Mouse (Mus musculus) kidney, adult 18-20 months (tissue): ENCODE results near the gene Cldn2.
"Not testable (repeated sequence)": the region's sequence is repeated elsewhere in the genome, so short reads cannot be mapped to it uniquely, and the experiment has no call there.

Experiments
- DNase-seq: peaks from one replicate; pipeline ENCODE4 v3.0.0; 2021

Cldn2 gene

DNA sequence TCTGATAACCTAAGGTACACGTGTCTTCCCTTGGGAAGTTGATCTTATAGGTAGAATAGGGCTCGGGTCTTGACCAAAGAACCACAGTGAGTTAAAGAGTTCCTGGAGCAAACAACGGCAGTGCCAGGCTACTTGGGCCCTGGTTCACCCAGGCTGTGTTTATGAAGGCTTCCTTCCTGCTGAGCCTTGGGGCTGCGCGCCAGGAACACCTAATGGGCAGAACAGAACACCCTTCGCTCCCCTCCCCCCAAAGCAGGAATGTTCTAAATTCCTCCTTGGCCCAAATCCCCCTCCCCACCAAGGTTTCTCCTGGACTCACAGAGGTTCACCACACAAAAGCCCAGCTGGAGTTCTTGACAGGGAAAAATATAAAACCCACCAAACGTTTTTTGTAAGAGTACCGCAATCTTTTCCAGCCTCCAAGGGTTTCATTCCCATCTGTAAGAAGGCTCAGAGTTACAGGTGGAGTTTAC, at the start of gene Cldn2:
Gene Cldn2, plus strand, starts transcription at position 423 of the 473 bp plus-strand sequence.
- DNase-seq, result peak; percentile 37

DNA sequence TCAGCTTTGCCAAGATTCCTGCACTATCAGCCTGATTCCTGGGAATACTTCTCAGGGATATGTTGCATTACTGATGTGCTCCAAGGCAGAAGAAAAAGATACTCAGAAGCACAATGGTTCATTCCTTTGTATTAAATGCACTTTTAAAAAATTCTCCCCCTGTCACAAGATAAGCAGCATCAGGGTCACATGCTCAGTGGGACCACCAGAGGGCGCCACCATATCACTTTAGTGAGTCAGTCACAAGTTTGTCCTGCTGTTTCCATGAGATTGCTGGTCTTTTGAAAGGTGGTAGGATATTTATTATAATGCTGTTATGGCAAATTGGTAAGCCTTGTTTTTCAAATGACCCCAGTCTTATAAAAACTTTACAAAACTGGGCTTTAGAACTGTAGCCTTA, 48.8 kb upstream of the Cldn2 start:
- DNase-seq, result peak; percentile 43

DNA sequence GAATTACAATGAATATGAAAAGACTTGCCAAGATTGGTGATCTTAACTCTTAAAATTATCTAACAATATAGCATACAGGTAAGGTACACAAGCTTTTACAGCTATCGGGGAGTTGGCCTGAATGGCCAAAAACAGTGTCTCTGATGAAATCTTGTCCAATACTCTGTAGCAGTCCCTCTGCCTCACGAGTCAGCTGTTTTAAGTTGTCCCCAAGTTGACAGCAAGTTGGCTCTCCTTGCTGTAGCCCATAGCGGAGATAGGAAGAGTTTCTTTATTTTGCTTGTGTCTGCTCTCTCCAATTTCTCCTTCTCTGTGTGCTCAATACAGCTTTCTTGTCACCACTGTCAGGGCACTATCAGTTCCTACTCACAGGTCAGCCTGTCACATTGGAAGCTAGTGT, 42.0 kb upstream of the Cldn2 start:
- not testable (repeated sequence) for DNase-seq

DNA sequence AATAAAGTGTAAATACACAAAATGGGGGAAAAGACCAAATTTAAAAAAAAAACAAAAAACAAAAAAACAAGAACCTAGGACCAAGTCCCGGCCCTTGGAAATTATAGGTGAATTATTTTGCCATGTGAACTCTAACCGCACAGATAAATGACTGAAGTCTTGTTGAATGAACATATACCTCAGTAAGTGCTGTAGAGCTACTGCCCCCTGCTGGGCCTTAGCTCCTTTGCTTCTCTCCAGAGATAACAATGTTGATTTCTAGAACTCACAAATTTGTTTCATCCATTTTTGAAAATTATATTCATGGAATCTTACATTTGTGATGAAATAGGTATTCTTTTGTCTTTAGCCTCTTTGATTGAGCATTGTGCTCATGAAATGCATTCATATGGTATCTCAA, 38.1 kb upstream of the Cldn2 start:
- DNase-seq, result peak; percentile 36

DNA sequence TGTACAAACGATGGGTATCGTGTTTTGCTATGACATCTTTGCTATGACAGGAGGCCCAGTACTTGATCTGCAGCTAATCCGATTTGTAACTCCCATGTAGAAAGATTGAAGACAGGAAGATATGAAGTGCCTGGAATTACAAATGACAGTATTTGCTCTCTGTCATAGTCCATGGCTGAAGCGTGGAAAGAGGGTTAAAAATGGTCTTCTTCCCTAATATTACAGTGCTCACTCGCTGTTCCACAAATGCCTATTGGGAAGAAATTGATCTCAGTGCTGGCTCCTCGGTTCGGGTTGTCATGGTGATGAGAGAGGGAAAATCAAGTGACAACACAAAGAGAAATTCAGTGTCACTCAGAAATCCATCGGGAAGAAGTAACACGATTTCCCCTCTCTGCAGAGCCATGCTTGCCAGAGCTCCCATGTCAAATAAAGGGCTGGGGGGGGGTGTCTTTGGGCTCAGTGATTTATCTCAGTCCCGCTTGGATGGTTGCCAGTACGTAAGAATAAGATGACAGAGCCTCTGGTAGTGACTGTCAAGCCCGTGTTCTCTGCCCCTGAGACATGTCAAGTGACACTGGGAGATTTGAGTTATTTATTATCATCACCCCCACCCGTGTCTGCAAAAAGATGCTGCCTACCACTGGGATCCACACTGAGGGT, 30.5 kb upstream of the Cldn2 start:
- no peak for DNase-seq

DNA sequence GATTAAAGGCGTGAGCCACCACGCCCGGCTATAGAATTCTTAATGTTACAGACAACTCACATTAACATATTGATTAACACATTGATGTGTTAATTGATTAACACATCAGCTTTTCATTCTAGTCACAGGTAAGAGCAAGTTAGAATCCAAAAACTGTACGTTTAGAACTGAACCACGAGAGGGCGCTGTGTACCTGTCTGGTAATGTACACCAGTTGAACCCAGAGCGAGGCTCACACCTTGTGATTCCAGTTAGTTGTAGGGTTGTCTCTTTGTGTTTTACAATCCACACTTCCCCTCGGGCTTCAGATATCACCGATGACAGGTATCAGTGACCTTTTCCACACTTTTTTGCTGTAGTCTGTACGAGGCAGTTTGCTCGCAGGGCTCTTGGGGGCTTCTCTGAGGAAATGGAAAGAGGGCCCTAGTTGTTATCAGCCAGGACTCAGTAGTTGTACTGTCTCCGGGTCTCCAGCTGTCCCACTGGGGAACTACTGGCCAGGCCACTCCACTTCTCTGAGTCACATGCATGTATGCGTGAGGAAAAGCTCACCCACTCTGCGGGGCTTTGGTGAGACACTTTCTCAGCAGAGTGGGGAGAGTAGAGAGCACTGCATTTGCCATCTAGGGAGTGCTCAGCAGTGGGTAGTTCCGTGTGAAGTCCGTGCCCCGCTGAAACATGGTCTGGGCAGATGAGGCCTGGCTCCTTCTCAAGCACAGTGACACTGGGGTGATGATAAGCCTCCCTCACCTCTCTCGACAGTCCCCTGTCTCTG, 26.1 kb upstream of the Cldn2 start:
- peak; percentile 38 for DNase-seq

DNA sequence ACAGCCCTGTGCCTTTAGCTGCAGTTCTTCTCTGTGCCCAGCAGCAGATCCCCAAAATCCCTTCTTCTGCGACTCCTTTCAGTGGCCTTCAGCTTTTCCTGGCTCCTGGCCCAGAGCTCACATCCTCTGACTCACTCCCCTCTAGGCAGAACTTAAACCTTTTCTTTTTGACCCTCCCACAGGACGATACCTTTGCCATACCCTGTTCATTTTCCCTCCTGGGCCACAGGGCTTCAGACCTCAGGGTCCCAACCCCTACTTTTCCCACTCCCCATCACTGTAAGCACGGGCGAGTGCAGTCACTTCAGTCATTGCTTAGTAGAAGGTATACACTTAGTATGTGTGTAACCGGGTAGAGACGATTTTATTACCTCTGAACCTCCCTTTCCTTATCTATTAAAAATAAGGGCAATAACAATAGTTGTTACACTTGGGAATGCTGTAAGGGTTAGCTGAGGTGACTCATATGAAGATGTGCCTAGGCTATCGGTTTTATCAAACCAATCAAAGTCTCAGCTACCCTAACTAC, 25.5 kb upstream of the Cldn2 start:
- DNase-seq, result no peak

DNA sequence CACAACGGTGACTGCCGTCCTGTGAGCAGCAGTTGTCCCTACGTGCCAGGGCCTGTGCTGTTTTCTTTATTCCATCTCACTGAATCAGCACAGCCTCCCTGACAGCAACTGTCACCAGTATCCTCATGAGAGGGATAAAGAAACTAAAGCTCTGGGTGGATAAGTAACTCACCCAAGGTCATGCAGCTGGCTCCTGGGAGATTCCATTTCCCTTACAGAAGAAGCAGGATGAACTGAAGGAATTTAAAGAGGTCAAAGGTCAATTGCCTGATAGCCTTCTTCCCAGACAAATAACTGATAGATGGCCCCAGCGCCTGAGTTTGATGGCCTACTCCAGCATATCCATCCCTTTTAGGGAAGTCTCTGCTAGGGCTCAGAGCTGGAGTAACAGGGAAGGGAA, 23.3 kb upstream of the Cldn2 start:
- no peak for DNase-seq

DNA sequence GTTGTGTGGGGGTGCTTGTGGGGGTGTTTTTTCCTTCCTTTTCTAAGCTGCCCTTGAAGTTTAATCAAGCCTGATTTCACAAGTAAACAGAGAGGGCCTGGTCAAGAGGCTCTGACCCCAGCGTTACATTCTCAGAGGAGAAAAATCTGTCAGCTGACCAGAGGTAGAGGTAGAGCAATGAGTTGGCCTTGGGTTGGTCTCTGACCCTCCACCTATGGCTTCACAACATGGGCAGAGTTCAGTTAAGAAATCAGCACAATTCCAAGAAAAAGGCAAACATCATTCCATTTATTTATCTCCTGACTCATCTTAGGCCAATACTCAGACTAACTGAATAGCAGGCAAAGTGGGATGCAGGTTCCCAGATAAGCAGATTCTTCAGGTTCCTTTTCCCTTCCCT, 21.7 kb upstream of the Cldn2 start:
- DNase-seq, result no peak

DNA sequence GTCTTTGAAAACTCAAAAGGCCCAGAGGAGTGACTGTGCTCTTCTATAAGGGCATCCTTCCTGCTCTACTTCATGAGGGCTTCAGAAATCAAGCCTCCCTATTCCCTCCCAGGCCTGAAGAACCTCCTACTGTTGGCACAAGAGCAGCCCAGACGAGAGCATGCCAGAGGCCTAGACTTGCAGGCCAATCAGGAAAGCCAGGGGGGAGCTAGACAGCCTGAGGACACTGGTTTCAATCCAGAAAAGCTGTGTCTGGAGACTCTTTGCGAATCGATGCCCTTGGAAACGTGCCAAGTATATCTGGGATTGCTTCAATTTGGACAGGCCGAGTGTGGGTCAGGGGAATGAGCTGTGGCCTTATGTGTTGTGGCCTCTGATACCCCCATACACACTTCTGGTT, 21.2 kb upstream of the Cldn2 start:
- no peak for DNase-seq

DNA sequence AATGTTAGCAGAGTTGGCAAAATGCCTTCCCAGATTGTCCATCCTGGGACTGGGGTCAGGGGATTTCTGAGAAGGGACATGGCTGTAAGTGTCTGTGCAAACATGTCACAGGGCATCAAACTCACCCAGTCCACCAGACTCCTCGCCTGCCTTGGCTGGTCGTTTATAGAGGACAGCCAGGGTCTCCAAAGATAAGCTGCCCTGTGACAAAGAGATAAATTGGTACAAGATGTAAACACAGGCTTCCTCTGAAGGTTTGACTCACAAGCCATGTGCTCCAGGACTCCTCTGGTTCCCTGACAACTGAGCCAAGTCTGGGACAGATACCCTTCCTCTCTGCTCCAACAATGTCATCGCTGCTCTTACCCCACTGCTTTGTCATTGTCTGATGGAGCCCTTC, 19.6 kb upstream of the Cldn2 start:
- no peak for DNase-seq

DNA sequence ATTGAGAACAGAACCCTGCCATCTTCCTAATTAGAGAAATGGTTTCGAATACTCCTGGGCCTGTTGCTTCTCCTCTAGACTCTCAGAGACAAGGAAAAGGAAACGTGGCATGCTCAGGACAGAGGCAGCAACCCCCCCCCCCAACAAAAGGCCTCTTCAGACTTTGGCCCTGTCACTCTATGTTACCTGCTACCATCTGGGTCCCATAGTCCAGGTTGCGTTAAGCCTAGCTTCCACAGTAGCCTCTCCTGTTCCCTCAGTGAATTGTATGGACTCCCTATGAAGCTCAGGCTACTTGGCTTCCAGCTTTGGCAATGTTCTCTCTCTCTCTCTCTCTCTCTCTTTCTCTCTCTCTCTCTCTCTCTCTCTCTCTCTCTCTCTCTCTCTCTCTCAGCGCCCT, 19.1 kb upstream of the Cldn2 start:
- no peak for DNase-seq

DNA sequence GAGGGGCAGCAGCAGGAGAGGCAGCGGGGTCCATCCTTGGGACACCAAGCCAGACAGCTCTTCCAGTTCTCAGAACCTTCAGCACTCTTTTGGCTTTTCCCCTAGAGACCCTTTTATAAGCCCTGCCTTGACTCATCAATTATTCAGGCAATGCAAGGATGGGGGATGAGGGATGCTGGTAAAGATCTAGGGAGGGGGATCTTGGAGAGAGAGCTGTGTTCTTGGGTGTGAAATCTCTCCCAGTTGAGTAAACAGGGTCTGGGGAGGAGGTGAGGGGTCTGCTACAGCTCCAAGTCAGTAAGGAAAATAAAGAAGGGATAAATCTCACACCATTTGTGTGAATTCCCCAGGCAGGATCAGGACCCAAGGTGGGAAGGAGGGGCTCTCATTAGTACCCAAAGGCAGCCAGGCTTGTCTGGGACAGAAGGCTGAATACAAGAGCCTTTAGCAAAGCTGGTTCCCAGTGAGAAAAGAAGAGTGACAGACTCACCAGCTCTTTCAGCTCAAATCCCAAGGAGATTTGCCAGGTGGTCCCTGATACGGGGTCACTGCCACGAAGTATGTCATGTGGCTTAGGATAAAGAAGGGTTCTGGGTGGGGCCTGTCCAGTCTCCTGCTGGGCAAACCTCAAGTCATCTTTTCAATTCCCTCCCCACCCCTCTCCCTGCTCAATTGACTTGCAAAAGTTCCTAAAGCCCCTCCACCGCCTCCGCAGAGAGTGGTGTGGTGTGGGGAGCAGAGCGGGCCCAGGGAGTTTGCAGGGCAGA, 18.2 kb upstream of the Cldn2 start, which contains the start of gene Ripply1:
Gene Ripply1, minus strand, starts transcription at position 76 of the 767 bp plus-strand sequence.
- no peak for DNase-seq

DNA sequence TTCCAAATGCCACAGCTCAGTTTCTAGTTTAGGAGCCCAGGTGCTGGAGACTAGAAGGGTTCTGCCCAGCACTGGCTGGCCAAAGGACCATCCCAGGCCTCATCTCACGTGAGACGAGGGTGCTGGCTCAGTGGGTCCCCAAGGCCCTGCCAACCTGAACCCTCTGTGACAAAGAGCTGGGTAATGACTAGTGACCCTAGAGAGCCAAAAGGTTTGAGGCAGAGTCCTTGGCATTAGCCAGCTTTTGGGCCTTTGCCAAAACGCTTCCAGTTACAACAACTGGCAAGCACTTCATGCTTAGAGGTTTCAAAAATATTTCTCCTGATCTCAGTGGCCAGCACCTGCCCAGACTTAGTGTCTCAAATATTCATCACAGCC, 17.6 kb upstream of the Cldn2 start:
- DNase-seq, result peak; percentile 47

DNA sequence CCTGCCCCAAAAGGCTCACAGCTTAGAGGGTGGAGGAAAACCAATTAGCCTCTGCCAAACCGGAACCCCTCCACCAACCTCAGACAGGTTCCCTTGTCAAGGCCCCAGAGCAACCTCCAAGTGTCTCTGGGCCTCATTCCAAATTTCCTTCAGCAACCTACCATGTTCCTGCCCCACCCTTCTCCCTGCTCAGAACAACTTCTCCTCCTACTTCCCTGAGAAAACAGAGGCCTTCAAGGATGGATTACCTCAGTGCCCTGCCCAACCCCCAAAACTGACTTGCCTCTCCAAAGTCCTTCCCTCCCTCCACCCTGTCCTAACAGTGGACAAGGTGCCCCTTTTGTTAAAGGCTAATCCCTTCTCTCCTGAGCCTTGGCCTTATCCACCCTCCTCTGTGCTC, 14.9 kb upstream of the Cldn2 start:
- DNase-seq, result no peak

DNA sequence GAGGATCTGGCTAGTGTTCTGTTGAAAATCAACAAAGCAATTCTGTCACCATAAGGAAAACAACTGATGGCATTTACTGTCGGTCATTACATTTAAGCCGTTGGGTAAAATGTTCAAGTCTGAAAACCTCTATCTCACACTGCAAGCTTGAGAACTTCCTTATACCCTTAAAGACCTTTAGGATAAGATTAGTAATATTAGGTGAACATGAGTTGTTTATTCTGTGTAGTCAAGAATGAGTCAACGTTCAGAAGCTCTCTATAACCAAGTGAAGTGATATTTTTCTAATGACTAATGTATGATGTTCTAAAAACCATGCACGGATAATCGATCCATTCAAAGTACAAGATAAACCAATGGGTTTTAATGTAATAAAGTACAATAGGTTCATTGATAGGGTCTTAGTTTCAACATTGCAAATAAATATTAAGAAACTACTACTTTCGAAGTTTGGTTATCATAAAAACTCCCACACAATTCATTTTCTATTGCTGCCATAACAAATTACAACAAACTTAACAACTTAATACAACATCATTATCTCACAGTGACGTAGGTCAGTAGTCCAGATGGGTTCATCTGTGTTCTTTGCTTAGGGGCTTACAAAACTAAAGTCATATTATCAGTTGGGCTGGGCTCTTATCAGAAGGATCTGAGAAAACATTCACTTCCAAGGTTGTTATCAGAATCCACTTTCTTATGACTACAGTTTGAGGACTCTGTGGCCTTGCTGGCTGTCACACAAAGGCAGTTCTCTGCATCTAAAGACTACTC, 6.4 kb upstream of the Cldn2 start:
- DNase-seq, result no peak

DNA sequence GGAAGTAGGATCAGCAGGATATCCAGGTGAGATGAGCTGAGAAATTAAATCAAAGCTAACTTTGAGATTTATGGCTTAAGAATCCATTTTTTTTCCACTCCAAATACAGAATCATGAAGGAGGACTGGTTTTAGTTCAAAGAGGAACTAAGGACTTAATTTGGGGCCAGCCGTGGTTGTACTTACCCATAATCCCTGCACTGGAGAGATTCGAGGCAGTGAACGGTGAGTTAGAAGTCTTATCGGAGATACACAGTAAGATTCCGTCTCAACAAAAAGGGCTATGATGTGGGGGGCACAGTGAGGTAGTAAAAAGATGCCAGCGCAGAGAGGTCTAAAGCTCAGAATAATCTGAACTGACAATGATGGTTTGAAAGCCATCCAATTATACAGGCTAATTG, 4.6 kb upstream of the Cldn2 start:
- DNase-seq, result no peak

DNA sequence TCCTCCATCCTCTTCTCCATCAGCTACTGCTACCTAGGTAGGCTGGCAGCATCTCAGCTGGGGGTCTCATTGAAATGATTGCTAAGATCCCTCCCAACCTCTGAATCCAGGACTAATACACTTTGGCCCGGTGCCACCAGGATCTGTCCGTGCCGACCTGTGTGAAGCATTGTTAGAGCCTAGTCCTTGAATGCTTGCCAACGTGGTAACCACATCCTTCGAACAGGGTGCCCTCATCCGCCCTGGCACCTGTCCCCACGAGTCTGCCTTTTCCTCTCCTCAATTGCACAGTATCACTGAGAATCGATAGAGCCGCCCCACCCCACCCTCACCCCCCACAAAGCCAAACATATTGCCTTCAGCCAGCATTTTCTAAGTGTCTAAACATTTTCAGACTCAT, 2.8 kb upstream of the Cldn2 start:
- DNase-seq, result peak; percentile 30

DNA sequence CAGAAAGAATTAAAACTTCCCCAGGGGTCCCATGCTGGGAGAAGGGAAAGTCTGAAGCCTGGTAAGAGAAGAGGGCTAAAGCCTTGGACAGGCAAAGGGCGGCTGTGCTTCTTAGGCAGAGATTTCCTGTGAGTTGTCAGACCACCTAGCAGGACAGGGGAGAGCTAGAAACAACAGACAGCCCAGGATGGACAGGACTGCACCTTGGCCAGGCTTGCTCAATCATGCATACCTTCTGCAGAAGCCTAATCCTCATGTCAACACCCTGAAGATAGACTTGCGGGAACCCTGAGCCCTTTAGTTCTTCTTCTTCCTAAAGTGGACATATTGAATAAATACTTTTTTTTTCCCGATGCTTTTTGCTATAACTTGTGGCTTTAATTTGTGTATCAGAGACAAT, 675 bp upstream of the Cldn2 start:
- DNase-seq, result no peak

DNA sequence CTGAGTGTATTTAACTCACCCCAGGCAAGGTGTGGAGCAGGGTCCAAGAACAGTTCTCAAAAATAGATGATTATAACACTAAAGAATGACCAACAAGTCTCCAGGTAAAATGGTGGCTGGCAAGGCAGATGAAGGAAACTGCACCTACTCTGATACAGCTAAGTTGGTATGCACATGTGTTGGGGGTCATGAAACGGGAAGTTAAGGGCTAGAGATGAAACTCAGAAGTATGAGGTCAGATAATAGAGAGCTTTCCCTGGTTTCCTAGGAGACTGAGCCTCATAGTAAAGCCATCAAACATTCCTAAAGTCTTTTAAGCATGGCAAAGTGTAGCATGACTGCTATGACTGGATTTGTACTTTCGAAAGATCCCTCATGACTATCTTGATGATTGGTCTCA, 2.4 kb downstream of the Cldn2 start:
- DNase-seq, result no peak

DNA sequence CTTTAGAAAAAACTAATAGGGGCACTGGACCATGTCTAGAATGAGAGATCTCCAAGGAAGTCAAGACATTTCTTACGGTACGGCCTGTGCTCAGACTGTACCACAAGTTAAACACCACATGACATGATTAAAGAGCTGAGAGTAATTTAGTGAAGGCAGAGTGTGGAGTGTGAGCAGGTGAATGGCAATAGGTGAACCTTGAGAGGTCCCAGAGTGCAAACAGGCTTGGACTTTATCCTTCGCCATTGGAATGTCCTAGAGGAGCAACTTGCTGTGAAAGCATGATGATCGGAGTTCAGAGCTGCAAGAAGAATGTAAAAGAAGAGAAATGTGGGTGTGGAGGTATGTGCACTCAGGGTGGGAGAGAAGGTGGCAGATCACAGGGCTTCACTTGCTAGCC, 5.3 kb downstream of the Cldn2 start:
- peak; percentile 34 for DNase-seq

DNA sequence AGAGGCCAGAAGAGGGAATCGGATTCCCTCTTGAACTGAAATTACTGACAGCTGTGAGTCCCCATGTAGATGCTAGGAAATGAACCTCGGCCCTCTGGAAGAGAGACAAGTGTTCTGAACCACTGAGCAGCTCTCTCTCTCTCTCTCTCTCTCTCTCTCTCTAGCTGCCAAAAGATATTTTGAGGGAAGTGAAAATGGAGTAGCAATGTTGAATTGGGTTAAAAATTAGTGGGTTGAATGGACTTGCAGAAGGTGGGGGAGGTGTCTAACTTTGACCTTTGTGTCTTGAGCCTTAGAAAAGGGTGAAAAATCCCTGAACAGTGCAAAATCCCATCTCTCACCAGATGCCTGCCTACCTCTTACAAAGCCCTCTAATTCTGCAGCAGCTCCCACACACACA, 6.8 kb downstream of the Cldn2 start:
- DNase-seq, result no peak

DNA sequence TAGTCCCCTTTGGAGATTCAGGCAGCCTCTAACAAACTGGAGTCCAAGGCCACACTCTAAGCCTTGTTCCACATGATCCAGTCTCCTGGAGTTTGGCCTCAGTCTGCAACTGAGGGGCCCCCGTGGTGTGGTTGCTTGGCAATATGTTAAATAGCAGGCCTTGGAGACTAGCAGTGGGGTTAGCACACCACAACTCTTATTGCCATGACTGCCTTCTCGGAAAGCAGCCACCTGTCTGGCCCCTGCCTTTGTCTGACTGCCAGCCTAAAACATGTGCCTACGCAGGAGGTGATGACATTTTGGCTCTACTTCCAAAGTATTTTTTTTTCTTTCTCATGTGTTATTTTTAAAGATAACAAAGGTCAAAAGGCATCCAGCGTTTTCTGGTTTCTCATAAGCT, 7.5 kb downstream of the Cldn2 start:
- DNase-seq, result peak; percentile 57
